Mouse (Mus musculus): ENCODE measurements at regions not wholly inside any gene's neighbourhood (a gene's known extent, or its start where the extent isn't known, plus 50 kb on each side); places are given as distances from the start of the nearest gene placed in this dataset.

DNA sequence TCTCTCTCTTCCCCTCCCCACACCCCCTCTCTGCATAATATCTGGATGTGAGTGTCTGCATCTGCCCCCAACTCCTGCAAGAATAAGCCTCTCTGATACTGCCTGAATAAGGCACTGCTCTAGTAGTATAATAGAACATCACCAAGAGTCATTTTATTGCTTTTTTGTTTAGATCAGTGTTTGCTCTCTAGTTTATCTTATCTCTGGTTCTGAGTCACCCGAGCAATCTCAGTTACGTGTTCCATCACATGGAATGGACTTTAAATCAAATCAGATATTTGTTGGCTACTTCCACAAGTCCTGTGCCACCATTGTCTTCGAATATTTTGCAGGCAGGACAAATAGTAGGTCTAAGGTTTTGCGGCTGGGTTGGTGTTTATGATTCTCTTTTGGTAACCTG is 131.5 kb downstream of the Ube2e3 start:
- TF ChIP-seq CTCF (IDR thresholded peaks at IDR 0.05) (no peak), EP300 (IDR thresholded peaks at IDR 0.05; ENCODE audit: insufficient read depth, low read depth, low read length) (no peak), POLR2A (IDR thresholded peaks at IDR 0.05; ENCODE audit: insufficient read depth, low read depth, low read length) (no peak)

Measured in heart, adult 2 months (tissue).